Comparison of ENCODE assay signal across 7 mouse cellular contexts in genomic region chr2:60962671-60963421, GRCm38 (mm10). TPM values are rescaled to one million over a fixed set of nuclear protein-coding genes. Genes with fewer than 3 reads are reported as not detected.
DNase-seq lines count a peak whose midpoint lies in the region; ATAC-seq lines count a peak whose summit lies in the region.

Gene Rbms1 (minus strand): TSS chr2:60963192.

- H3K4me2 ChIP-seq in embryonic facial prominence, embryonic 11.5 days (ENCODE audit: low read depth, low read length): peak within 1 kb of the TSS; percentile 71

- H3K4me3 ChIP-seq in embryonic facial prominence, embryonic 11.5 days (ENCODE audit: low read depth, low read length): peak within 1 kb of the TSS; percentile 84

- peak within 1 kb of the TSS; percentile 94 for H3K27ac ChIP-seq in embryonic facial prominence, embryonic 11.5 days (replicated peaks; ENCODE audit: low read depth, low read length)

- DNase-seq in adrenal gland, postnatal 10 days: peak; percentile 87
- DNase-seq in embryonic facial prominence, embryonic 11.5 days (ENCODE audit: low spot score): peak; percentile 83
- peak; percentile 99 for DNase-seq in heart, adult 11 months
- DNase-seq in kidney, adult 11 months: peak; percentile 78
- peak; percentile 65 to 72 for DNase-seq in left cerebral cortex, postnatal 36 days (ENCODE audit: low spot score in 2 of 2)
- DNase-seq in mesoderm, embryonic 11.5 days (ENCODE audit: low read depth, low spot score): peak; percentile 78
- peak; percentile 59 for DNase-seq in right cerebral cortex, postnatal 4 days

- H3K36me3 ChIP-seq in embryonic facial prominence, embryonic 11.5 days (replicated peaks; ENCODE audit: control insufficient read depth, insufficient read depth, low read depth, low read length): no peaks in the 10 kb centered on the region

- no peaks in the 10 kb centered on the region for H3K27me3 ChIP-seq in embryonic facial prominence, embryonic 11.5 days (ENCODE audit: control insufficient read depth, insufficient read depth, low read length)

- 1% methylated on average over 49 of the region's 51 CpGs for WGBS in embryonic facial prominence, embryonic 11.5 days

- intact Hi-C loops in left cerebral cortex, postnatal 36 days (cut with DNase I): loop anchor here (5.0 kb wide), 2 partner anchors 46 to 439 kb away; no protein-coding TSS in a partner anchor

- peak; percentile 60 for ATAC-seq in embryonic facial prominence, embryonic 11.5 days (replicated peaks; ENCODE audit: insufficient number of reproducible peaks, low FRiP score, low TSS enrichment, low read depth)

- H3K4me1 ChIP-seq in embryonic facial prominence, embryonic 11.5 days (ENCODE audit: control insufficient read depth, insufficient read depth, low read length): no peaks in the 10 kb centered on the region

- H3K9me3 ChIP-seq in embryonic facial prominence, embryonic 11.5 days (replicated peaks; ENCODE audit: control insufficient read depth, low read length): no peaks in the 10 kb centered on the region

- H3K9ac ChIP-seq in embryonic facial prominence, embryonic 11.5 days (replicated peaks; ENCODE audit: low read length): peak within 1 kb of the TSS; percentile 90

RNA-seq across cellular contexts. Expression of gene Rbms1, which starts in this region (rescaled TPM):
- 10 to 100 TPM; 71.0 to 89.6 TPM for total RNA-seq in adrenal gland, postnatal 10 days (2021)
- polyA plus RNA-seq in embryonic facial prominence, embryonic 11.5 days (2014; fragmentation: Nextera tagmentation; extraction: Ambion mirVana): 97.3 and 103 TPM in 2 replicates
- total RNA-seq in left cerebral cortex, postnatal 36 days (2021): 10 to 100 TPM; 22.9 to 23.4 TPM

Comparison
In these comparisons a context has a peak if more than half of its experiments do, and no peak if none do; other contexts are left out.
1. Peak in every context shown above with its lines: DNase-seq, ATAC-seq, H3K4me3 ChIP-seq and H3K27ac ChIP-seq.